Comparison of ENCODE assay signal across 12 mouse cellular contexts in genomic region chr13:20076521-20076920, GRCm38 (mm10).
"Had no signal": no experiment of that assay in that cellular context is flagged by ENCODE, and none has a peak within 500 bp of the region (broad histone marks: within the 10 kb centered on the region; RNA-seq: fewer than 3 reads in every experiment).

No protein-coding gene starts in this region.

- DNase-seq: left cerebral cortex, postnatal 4 days; liver; liver, embryonic 13.5 days; liver, postnatal 0 days; lung, adult 18-20 months; lung, adult 2 months; lung, embryonic 14.5 days; lung, postnatal 10 days; lung, postnatal 14 days; lung, postnatal 36 days; lung, postnatal 4 days; midbrain, embryonic 14.5 days had no signal
